Mouse (Mus musculus): Measurements from ENCODE around the gene Cluh.

Cluh gene

DNA sequence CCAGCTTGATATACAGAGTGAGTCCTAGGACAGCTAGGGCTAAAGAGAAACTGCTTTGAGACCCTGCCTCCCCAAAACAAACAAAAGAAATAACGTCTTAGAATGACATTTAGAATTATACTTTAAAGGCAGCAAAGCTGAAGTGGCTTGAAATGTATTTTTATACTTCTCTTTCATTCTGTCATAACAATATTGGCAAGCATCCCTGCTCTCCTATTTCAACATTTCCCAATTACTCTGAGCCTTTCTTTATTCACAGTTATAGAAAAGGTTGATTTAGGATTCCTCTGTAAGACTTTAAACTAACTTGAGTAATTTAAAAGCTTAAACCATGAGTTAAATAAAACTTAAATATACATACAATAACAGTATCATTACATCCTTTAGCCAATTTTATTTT, 42.9 kb downstream of the Cluh start:
- DNase-seq, result no peak

DNA sequence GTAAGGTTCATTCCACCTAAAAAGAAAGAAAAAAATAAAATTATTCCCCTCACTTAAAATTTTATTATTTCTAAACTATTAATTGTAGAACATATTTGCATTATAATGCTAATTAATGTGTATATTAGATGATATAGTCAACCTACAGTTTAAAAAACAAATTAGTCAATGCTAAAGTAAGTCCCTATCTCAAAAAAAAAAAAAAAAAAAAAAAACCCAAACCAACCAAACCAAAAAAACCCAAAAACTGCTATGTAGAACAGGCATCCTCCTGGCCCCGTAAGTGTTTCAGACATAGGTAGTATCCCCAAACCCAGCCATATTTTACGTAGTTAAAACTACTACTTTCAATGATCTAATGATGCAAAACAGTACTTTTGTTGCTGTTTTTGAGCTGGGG, 50.2 kb downstream of the Cluh start:
- DNase-seq, result no peak

DNA sequence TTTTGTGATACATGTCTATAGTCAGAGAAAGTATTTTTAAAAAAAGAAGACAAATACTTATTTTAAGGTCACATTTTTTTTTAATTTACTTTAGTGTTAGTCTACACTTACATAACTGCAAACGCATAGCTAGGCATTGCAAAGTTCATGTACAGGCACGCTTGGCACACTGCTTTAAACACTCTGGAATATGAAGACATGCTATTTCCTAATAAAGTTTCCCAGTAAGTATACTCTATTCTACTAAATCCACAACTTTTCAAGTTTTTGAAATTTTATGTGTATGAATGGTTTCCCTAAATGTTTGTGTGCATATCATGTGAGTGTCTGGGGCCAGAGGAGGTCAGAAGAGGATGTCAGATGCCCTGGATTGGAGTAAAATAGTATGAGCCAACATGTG, 54.8 kb downstream of the Cluh start:
- DNase-seq, result no peak

DNA sequence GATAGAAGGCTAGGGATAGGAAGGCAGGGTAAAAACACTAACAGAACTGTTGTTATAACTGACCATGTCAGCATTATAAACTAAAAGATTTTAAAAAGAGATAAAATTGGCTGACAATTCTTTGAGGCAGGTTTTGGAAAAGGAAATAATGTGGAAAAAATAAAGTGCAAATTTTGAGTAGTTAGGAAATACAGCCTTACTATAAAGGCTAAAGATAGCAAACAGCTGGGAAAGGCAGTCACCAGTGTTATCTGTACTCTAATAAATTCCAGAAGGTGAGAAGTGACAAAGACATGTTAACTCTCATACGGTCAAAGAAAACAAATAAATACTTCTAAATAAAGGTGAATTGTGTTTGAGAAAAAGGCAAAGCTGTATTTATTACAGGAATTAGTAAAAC, 59.5 kb downstream of the Cluh start:
- no peak for DNase-seq

DNA sequence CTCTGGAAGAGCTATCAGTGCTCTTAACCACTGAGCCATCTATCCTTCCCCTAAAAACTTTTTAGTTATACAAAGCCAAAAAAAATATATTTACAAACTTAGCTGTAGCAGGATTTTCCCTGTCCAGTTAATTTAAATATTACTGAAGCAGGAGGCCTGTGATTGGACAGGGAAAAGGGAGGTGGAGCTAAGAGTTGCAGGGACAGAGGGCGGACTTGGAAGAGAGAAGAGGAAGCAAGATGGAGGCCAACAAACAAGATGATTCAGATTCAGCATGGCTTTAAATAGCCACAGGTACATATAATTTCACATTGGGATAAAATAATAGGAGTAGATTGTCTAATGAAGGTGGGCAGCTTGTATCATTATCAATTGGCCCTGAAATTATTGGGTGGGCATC, 61.4 kb downstream of the Cluh start:
- DNase-seq, result no peak

DNA sequence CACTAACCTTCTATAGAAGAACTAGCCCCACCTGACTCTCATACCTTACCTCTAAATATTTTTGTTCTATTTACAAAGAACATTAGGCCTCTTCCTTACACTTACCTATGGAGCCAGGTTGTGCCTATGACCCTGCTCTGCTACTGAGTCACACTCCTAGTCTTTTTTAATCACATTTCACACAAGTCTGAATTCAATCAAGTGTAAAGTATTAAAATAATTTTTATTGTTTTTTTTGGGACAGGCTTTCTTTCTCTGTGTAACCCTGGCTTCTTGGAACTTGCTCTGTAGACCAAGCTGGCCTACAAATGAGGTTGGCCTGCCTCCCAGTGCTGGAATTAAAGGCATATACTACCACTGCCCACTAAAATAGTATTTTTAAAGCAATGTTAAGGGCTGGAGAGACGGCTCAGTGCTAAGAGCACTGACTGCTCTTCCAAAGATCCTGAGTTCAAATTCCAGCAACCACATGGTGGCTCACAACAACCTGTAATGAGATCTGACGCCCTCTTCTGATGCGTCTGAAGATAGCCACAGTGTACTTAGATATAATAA, 66.8 kb downstream of the Cluh start:
- DNase-seq, result no peak

All from kidney, adult 11 months (tissue).